Mouse (Mus musculus): ENCODE measurements around the gene Acox1. TPM values are rescaled to one million over a fixed set of nuclear protein-coding genes. Genes with fewer than 3 reads are reported as not detected.

Gene Acox1
- 10 to 100 TPM; 62.6 to 80.1 TPM for total RNA-seq (2021)
- long read RNA-seq, experiment 1, transcript Acox1-201 (14 exons, 3,987 nt): major isoform, 13 of 24 reads
- long read RNA-seq, experiment 1, partial matches to known transcripts: 3 of 24 reads
- long read RNA-seq, experiment 1, other reads (novel, unspliced or antisense): 8 of 24 reads
- long read RNA-seq, experiment 2, transcript Acox1-201 (14 exons, 3,987 nt): major isoform, 25 of 47 reads
- long read RNA-seq, experiment 2, partial matches to known transcripts: 7 of 47 reads
- long read RNA-seq, experiment 2, other reads (novel, unspliced or antisense): 15 of 47 reads

DNA sequence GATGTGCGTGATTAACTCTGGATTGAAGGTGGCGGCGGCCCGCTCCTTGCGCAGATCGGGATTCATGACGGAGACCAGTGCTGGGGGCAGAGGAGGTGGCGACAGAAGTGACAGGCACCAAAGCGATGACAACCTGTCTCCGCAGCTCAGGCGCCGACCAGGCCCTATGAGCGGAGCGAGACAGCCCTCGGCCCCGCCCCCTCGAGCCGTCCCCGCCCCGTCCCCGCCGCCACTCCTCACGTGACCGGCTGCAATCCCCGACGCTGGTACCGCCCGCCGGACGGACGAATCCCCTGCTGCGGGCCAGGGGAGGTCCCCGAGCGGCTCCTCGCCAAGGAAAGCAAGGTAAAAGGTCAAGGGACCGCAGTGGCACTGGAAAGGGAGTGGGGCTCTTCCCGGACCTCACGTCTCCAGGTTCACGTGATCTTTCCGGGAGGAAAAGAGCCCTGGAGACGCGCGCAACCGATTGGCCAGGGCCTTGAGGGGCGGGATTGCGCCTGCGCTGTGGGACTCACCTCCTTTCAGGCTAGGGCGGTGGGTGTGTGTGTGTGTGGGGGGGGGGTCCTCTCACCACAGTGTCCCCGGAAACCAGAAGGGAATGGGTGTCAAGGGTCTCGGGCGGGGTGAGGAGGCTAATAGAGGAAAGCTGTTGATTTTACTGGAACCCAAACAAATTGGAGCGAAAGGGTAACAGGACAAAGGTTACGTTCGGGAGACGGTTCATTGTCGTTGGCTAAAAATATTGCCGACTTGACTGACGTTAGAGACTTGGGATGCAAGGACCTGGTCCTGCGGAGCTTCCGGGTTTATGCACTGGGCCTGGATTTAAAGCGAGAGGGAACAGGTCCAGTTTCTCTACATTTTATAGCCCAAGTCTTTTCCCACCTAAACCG, at the start of gene Acox1, which contains the start of gene Ten1:
Gene Acox1 (minus strand): TSS at position 407 of the 893 bp plus-strand sequence.
Gene Ten1 (plus strand): TSS at position 217 of the 893 bp plus-strand sequence.
- intact Hi-C loops (cut with DNase I): no loop called here
- peak; percentile 97 for DNase-seq

- DNase-seq: no peak
- intact Hi-C loops (cut with DNase I): no loop called here
Measured at GRCm38 (mm10) chr11:116247502-116248222, 48.8 kb upstream of the Acox1 start.

DNA sequence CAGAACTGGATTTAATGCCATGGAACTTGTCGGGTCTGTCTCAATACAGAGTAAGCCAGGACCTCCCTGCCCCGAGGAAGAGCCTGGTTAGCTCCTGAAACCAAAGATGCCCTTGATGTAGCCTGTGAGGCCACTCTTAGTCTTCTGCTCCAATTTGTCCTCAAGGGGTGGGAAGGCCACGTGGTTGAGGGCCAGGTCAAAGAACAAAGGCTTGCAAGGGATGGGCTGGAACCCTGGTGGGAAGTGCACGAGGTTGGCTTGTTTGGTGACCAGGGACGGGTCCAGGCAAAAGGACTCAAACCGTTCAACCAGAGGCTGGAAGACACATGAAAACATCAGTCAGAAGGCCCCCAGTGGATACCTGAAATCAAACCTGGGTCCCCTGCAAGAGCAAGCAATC, 46.8 kb upstream of the Acox1 start:
- DNase-seq: no peak
- intact Hi-C loops (cut with DNase I): no loop called here

GRCm38 (mm10) chr11:116244580-116244979, 45.7 kb upstream of the Acox1 start:
- intact Hi-C loops (cut with DNase I): no loop called here
- DNase-seq: no peak

GRCm38 (mm10) chr11:116241744-116242235, 42.9 kb upstream of the Acox1 start:
- intact Hi-C loops (cut with DNase I): no loop called here
- no peak for DNase-seq

DNA sequence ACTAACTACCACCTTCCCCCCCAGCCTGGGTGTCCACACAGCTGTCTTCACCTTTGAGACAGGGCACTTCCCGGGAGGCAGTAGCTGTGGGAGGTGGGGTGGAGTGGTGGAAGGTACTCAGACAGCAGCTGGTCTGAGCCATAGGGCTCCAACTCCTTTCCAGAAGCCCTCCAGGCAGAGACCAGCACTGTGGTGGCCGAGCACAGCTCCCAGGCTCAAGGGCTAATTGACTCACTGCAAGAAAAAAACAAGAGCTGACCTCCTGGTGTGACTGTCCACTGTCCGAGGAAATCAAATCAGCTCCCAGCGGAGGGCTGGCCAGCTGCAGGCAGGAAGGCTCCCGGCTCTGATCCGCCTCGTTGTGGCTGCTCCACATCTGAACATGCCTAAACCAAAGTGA, 41.0 kb upstream of the Acox1 start:
- no peak for DNase-seq
- intact Hi-C loops (cut with DNase I): no loop called here

- intact Hi-C loops (cut with DNase I): no loop called here
- no peak for DNase-seq
Measured at GRCm38 (mm10) chr11:116237742-116238395, 39.0 kb upstream of the Acox1 start, which contains the start of gene Evpl. TSS of gene Evpl (minus strand) at chr11:116238077.

- DNase-seq: no peak
- intact Hi-C loops (cut with DNase I): no loop called here
Measured at GRCm38 (mm10) chr11:116234901-116235300, 36.1 kb upstream of the Acox1 start.

- intact Hi-C loops (cut with DNase I): no loop called here
- DNase-seq: no peak
Measured at GRCm38 (mm10) chr11:116232427-116232826, 33.6 kb upstream of the Acox1 start.

DNA sequence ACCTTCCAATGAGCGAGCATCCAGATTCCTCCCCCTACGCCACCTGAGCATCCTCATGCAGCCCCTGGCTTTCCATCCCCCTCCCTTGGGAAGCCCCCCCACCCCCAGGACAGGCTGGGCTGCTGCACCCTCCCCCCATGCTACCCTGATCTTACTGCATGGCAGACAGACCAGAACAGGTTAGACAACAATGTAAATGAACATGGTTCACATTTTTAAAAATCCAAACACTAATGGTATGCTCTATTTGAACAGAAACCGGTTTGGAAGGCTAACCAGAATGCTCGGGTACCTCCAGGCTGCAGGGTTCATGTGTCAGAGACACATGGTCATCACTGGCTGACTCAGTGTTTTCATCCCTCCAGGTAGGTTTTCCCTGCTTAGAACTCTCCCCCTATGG, 29.9 kb upstream of the Acox1 start:
- no peak for DNase-seq
- intact Hi-C loops (cut with DNase I): loop anchor here (5.0 kb wide), 2 partner anchors 219 to 234 kb away; no protein-coding TSS in a partner anchor

DNA sequence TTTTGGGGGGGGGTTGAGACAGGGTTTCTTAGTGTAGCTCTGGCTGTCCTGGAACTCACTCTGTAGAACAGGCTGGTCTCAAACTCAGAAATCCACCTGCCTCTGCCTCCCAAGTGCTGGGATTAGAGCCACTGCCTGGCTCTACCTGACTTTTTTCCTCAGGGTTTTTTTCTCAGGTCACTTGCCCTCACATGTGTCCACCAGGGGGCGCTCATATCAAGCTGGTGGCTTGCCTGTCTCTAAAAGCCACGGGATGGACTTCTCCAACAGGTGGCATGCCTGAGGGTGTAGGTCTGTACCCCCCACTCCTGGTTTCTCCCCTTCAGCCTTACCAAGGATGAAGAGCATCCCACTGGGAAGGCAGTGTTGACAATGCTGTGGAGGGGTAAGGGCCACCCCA, 27.6 kb upstream of the Acox1 start:
- peak; percentile 76 to 81 for DNase-seq
- intact Hi-C loops (cut with DNase I): loop anchor here (2.0 to 5.0 kb wide), 3 partner anchors 66 to 236 kb away; no protein-coding TSS in a partner anchor

GRCm38 (mm10) chr11:116222740-116223059, 23.9 kb upstream of the Acox1 start:
- intact Hi-C loops (cut with DNase I): no loop called here
- no peak for DNase-seq

DNA sequence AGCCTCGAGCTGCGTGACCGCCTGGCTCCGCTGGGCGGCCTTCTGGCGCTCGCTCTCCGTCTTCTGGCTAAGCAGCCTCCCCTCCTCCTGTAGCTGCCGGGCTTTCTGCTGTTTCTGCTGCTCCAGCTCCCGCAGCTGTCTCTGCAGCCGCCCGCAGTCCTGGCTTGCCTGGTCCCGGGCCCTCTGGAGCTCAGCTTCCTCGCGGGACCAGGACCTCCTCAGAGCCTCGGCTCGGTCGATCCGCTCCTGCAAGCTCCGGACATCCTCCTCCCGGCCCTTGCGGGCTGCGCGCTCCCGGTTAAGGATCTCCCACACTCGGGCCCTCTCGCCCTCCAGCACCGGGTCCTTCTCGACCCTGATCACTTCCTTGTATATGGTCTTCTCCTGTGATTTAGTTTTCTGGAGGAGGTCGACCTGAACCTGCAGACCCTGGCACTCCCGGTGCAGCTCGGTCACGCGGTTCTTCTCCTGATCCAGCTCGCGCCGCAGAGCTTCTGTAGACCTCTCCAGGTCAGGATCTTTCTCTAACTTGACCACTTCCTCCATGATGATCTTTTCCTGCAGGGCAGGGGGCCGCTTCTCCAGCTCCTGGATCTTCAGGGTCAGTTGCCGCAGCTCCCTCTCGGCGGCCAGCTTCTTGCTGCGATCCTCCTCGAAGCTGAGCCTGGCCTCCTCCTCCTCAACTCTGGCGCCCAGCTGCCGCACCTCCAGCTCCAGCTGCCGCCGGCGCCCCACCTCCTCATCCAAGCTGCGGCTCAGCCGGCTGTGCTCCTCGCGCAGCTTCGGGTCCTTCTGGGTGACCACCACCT, 23.3 kb upstream of the Acox1 start:
- peak in 1 of 2 experiments; percentile 32 for DNase-seq
- intact Hi-C loops (cut with DNase I): no loop called here

DNA sequence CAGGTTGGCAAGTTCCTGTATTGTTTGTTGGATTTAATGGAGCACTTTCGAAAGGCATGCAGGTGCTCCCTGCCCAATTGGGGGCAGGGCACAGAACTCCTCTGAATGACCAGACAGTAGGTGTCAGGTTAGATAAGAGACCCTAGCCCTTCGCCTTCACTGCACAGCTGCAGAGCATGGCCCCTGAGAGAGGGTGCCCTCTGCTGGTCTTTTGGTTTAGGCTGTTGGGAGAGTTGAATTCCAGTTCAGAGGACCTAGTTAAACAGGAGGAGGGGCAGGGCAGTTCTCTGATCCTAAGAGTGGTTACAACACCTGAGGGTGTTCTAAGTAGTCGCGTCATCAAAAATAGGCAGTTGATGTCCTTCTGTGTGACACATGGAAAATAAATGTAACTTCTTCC, 21.0 kb upstream of the Acox1 start:
- intact Hi-C loops (cut with DNase I): no loop called here
- DNase-seq: peak in 1 of 2 experiments; percentile 54

- peak; percentile 62 to 79 for DNase-seq
- intact Hi-C loops (cut with DNase I): no loop called here
Measured at GRCm38 (mm10) chr11:116218737-116219400, 20.0 kb upstream of the Acox1 start.

DNA sequence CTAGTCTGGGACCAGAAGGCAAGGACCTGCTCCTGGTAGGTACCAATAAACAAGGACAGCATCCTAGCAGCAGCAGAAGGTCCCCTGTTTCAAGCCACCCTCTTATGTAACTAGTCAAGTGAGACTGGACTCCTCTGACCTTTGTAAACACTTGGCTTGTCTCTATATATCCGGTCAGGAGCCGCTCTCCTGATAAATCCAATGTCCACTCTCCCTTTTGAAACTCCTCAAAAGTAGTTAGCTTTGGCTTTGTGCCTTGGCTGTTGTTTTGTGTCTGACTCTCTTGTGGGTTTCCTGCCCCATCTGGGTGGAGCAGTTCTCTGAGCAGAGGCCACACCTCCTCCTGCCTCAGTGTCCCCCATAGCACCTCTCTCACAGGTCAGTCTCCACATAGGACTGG, 19.4 kb upstream of the Acox1 start:
- no peak for DNase-seq
- intact Hi-C loops (cut with DNase I): no loop called here

- intact Hi-C loops (cut with DNase I): no loop called here
- DNase-seq: no peak
Measured at GRCm38 (mm10) chr11:116216549-116216948, 17.7 kb upstream of the Acox1 start.

DNA sequence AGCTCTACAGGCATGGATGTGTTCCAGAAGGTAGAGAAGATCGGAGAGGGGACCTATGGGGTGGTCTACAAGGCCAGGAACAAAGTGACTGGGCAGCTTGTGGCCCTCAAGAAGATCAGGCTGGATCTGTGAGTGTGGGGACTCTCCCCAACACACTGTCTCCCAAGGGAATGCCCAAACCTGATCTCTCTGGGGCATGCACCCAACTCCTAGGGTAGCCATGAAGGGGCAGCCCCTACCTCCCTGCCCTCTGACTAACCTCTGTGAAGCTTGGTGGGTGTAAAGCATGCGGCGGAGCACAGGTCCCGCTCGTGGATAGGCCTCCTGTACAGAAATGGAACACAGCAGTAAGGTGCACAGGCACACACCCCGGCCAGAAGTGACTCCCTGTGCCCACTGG, 17.1 kb upstream of the Acox1 start:
- no peak for DNase-seq
- intact Hi-C loops (cut with DNase I): no loop called here

DNA sequence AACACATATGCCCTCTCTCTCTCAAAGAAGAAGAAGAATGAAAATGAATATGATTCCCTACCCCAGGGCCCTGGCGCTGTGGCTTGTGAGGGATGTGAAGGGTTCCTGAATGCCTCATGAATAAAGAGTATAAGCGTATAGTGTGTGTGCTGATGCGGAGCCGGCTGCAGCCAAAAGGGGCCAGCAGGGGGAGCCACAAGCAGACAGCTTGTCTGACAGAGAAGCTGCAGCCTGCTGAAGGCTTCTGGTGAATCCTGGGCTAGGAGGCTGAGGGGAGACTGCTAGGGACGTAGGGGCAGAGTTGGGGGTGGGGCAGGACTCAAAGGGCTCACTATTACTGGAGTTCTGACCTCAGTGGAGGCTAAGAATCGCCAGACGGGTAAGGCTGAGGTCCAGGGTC, 16.3 kb upstream of the Acox1 start:
- intact Hi-C loops (cut with DNase I): no loop called here
- DNase-seq: no peak
